Mouse (Mus musculus): Measurements from ENCODE around the gene Gdpd1.

The Gdpd1 gene

DNA sequence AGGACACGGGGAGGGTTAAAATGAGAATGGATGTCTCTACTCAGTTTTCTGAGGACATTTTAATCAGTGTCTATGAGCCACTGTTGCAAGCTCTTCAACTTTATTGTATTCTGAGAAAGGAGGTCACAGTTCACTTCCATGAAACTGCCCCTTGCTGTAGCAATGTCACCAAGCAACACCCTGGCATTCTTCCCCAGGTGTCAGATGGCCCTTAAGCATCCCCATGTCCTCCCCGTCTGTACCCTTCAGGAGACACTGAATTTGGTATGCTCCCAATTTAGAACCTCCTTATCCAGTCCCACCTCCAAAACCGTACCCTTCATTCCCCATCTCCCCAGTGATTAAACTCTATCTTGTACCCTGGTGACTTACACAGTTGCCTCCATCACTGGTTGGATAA is 88.9 kb downstream of the Gdpd1 start:
- peak in 1 of 2 experiments; percentile 63 for DNase-seq
